Mouse (Mus musculus) c-Kit-negative CD71-positive TER-119-positive erythroid progenitor cells, embryonic 14.5 days (primary cell): Measurements from ENCODE around the gene Magel2.

Source experiments
- DNase-seq: peaks from one replicate; pipeline ENCODE4 v3.0.0-alpha.2; 2013; ENCODE audit warnings: low read depth, low spot score

Gene Magel2

GRCm38 (mm10) chr7:62376510-62377304 is at the start of gene Magel2:
TSS of gene Magel2 (plus strand) at chr7:62377010.
- no peak for DNase-seq

- no peak for DNase-seq
Measured at GRCm38 (mm10) chr7:62345411-62345810, 31.4 kb upstream of the Magel2 start.

GRCm38 (mm10) chr7:62346269-62346668 is 30.5 kb upstream of the Magel2 start, which contains the start of gene Ndn:
TSS of gene Ndn (plus strand) at chr7:62346569.
- DNase-seq, result no peak

GRCm38 (mm10) chr7:62348106-62348803 is 28.6 kb upstream of the Magel2 start:
- DNase-seq, result no peak

- no peak for DNase-seq
Measured at GRCm38 (mm10) chr7:62348804-62349190, 28.0 kb upstream of the Magel2 start.

- DNase-seq, result no peak
Measured at GRCm38 (mm10) chr7:62351266-62351665, 25.5 kb upstream of the Magel2 start.

- no peak for DNase-seq
Measured at GRCm38 (mm10) chr7:62365039-62365636, 11.7 kb upstream of the Magel2 start.

- no peak for DNase-seq
Measured at GRCm38 (mm10) chr7:62366730-62367129, 10.1 kb upstream of the Magel2 start.

- DNase-seq, result no peak
Measured at GRCm38 (mm10) chr7:62375658-62376057, 1.2 kb upstream of the Magel2 start.

GRCm38 (mm10) chr7:62377313-62377712 is 503 bp downstream of the Magel2 start:
- no peak for DNase-seq

- DNase-seq, result no peak
Measured at GRCm38 (mm10) chr7:62378529-62378928, 1.7 kb downstream of the Magel2 start.

GRCm38 (mm10) chr7:62382391-62382790 is 5.6 kb downstream of the Magel2 start:
- DNase-seq, result no peak

GRCm38 (mm10) chr7:62388291-62388690 is 11.5 kb downstream of the Magel2 start:
- DNase-seq, result no peak

- DNase-seq, result no peak
Measured at GRCm38 (mm10) chr7:62392202-62392601, 15.4 kb downstream of the Magel2 start.

- DNase-seq, result no peak
Measured at GRCm38 (mm10) chr7:62406573-62407050, 29.8 kb downstream of the Magel2 start.

- DNase-seq, result no peak
Measured at GRCm38 (mm10) chr7:62407803-62408202, 31.0 kb downstream of the Magel2 start.

GRCm38 (mm10) chr7:62415222-62415621 is 38.4 kb downstream of the Magel2 start:
- DNase-seq, result no peak

GRCm38 (mm10) chr7:62416173-62416572 is 39.4 kb downstream of the Magel2 start:
- DNase-seq, result no peak

- no peak for DNase-seq
Measured at GRCm38 (mm10) chr7:62418346-62418745, 41.5 kb downstream of the Magel2 start.

GRCm38 (mm10) chr7:62419105-62419492 is 42.3 kb downstream of the Magel2 start:
- DNase-seq, result no peak

GRCm38 (mm10) chr7:62419493-62420360 is 42.9 kb downstream of the Magel2 start, which contains the start of gene Mkrn3:
TSS of gene Mkrn3 (minus strand) at chr7:62420139.
- DNase-seq, result no peak
